Comparison of ENCODE assay signal across 19 mouse cellular contexts in the genomic region with DNA sequence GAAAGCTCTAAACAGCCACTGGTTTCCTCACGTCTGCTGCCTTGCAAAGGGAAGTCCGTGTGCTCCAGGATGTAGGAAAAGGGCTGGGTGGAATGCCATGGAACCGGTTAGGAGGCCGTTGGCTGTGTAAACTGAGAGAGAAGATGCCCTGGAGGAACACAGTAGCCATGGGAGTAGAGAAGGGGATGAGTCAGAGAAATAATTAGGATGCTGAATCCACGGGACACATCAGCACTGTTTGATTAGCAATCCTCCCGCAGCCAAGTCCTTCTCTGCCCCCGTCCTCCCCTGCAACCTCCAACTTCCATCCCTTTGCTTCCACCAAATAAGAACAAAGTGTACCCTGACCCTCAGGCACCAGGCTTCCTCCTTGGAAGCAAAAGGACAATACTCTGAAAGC.
"Had no signal": no experiment of that assay in that cellular context is flagged by ENCODE, and none has a peak within 500 bp of the region (broad histone marks: within the 10 kb centered on the region; RNA-seq: fewer than 3 reads in every experiment).

No protein-coding gene starts in this region.

- H3K4me2 ChIP-seq: liver, embryonic 12.5 days; lung, embryonic 14.5 days; midbrain, embryonic 11.5 days; neural tube, embryonic 13.5 days; neural tube, embryonic 15.5 days; stomach, embryonic 15.5 days had no signal

- H3K4me1 ChIP-seq: liver, embryonic 12.5 days; neural tube, embryonic 15.5 days; stomach, embryonic 15.5 days had no signal

- ATAC-seq: liver, embryonic 12.5 days had no signal

- H3K9ac ChIP-seq: liver, embryonic 12.5 days; liver, embryonic 14.5 days; lung, embryonic 14.5 days; neural tube, embryonic 13.5 days; neural tube, embryonic 15.5 days; stomach, embryonic 15.5 days had no signal

- H3K27me3 ChIP-seq: liver, embryonic 12.5 days; neural tube, embryonic 13.5 days; neural tube, embryonic 15.5 days; stomach, embryonic 15.5 days had no signal

- DNase-seq: lung, adult 18-20 months; lung, embryonic 14.5 days; lung, postnatal 14 days; lung, postnatal 4 days; midbrain, embryonic 14.5 days; retina, postnatal 1 day; right cerebral cortex, adult 18-20 months; right cerebral cortex, postnatal 25 days; thymus, adult 2 months; thymus, postnatal 25 days; thymus, postnatal 4 days had no signal

- H3K9me3 ChIP-seq: liver, embryonic 12.5 days; neural tube, embryonic 13.5 days; neural tube, embryonic 15.5 days; stomach, embryonic 15.5 days had no signal

- H3K36me3 ChIP-seq: liver, embryonic 12.5 days; neural tube, embryonic 13.5 days; neural tube, embryonic 15.5 days; stomach, embryonic 15.5 days had no signal

- H3K27ac ChIP-seq: liver, embryonic 12.5 days; liver, embryonic 14.5 days; neural tube, embryonic 13.5 days; neural tube, embryonic 15.5 days; stomach, embryonic 15.5 days; stomach, postnatal 0 days had no signal

- H3K4me3 ChIP-seq: liver, embryonic 12.5 days; myocyte; neural tube, embryonic 13.5 days; neural tube, embryonic 15.5 days; stomach, embryonic 15.5 days had no signal
